Mouse (Mus musculus): ENCODE measurements around the gene Med19. TPM values are rescaled to one million over a fixed set of nuclear protein-coding genes. Genes with fewer than 3 reads are reported as not detected.
"Not testable (repeated sequence)": the region's sequence is repeated elsewhere in the genome, so short reads cannot be mapped to it uniquely, and the experiment has no call there.

Med19 gene
- total RNA-seq, 1 experiment = 31.4 TPM

DNA sequence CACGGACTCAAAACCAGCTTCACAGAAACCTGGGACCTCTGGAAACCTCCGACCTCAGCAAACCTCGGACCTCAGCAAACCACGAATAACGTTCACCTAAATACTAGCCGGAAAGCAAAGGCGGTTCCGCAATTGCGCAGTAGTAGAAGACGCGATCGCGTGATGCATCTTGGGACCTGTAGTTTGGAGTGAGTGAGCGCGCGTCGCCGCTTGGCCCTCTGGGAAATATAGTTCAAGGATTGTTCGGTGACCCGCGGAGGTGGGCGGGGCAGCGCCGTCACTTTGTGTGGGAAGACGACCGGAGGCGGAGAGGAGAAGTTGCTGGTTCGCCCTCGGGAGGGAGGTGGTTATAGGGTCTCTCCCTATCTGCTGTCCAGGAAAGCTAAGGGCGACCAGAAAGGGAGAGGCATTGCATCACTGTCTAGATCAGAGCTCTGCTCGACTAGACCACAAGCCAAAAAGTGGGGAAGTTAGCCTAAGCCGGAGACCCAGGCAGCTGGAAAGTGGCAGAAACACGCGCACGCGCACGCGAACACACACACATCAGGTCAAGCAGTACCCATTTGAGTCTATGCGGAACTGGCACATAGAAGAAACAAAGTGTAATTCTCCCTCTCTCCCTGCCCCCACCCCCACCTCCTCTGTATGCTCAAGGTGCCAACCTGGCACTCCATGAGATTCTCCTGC lies 49.1 kb downstream of the Med19 start, which contains the start of gene Clp1:
Clp1 (minus strand) TSS at position 179 of the 687 bp plus-strand sequence.
- Histone ChIP-seq H3K36me3 (ENCODE audit: control insufficient read depth, insufficient read depth, low read length, poor library complexity, severe bottlenecking) (peaks cover 13% of the 10 kb centered on the region), H3K4me1 (ENCODE audit: control insufficient read depth in 2 of 2, insufficient read depth in 2 of 2, low read length in 2 of 2, poor library complexity in 1 of 2) (peaks cover 3 to 4% of the 10 kb centered on the region in 2 experiments; a peak in 2 of 4 replicates), H3K4me3 (ENCODE audit: insufficient read depth in 1 of 2, low read depth in 1 of 2, low read length in 2 of 2, poor library complexity in 1 of 2, severe bottlenecking in 1 of 2) (peak within 1 kb of the TSS; percentile 72 to 87), H3K9ac (ENCODE audit: insufficient read depth, low read depth, low read length, poor library complexity, severe bottlenecking) (peak within 1 kb of the TSS; percentile 68), H3K9me3 (ENCODE audit: control insufficient read depth, insufficient read depth, low read depth, low read length) (no peaks in the 10 kb centered on the region), H3K27ac (ENCODE audit: insufficient read depth, low read depth, low read length, poor library complexity, severe bottlenecking) (no peak within 1 kb of the TSS)
- in situ Hi-C loops (cut with MboI; ENCODE audit: low sequenced_read_pairs in 2 of 2, unreplicated experiment in 2 of 2) = no loop called here
- TF ChIP-seq HCFC1 (IDR thresholded peaks at IDR 0.05; ENCODE audit: borderline replicate concordance, insufficient read depth, low read length) (peak; percentile 98), MAFK (IDR thresholded peaks at IDR 0.05; ENCODE audit: insufficient read depth, low read depth, low read length) (peak; percentile 65; the same call in 1 of the 2 replicates), ZNF384 (IDR thresholded peaks at IDR 0.05; ENCODE audit: low read depth, low read length) (no peak), ZC3H11A (IDR thresholded peaks at IDR 0.05; ENCODE audit: borderline replicate concordance, low read depth, low read length) (no peak)
- DNase-seq (ENCODE audit: low read depth, low spot score) = peak; percentile 99

DNA sequence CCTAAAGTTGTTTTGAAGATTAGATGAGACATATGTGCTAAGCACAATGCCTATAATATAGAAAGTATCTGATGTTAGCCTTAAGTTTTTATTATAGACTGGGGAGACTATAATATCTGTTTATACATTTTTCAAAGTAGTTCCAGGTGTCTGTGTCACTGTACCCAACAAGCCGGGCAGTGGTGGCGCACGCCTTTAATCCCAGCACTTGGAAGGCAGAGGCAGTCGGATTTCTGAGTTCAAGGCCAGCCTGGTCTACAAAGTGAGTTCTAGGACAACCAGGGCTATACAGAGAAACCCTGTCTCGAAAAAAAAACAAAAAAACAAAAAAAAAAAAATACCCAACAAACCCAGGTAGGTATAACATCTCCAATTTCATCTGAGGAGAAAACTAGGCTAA lies 50.0 kb downstream of the Med19 start:
- H3K4me1 ChIP-seq (ENCODE audit: control insufficient read depth in 2 of 2, insufficient read depth in 2 of 2, low read length in 2 of 2, poor library complexity in 1 of 2); DNase-seq (ENCODE audit: low read depth, low spot score); in situ Hi-C loops (cut with MboI; ENCODE audit: low sequenced_read_pairs in 2 of 2, unreplicated experiment in 2 of 2); H3K9ac ChIP-seq (ENCODE audit: insufficient read depth, low read depth, low read length, poor library complexity, severe bottlenecking); H3K27ac ChIP-seq (ENCODE audit: insufficient read depth, low read depth, low read length, poor library complexity, severe bottlenecking); H3K9me3 ChIP-seq (ENCODE audit: control insufficient read depth, insufficient read depth, low read depth, low read length): not testable (repeated sequence)
- peaks cover 13% of the 10 kb centered on the region for H3K36me3 ChIP-seq (ENCODE audit: control insufficient read depth, insufficient read depth, low read length, poor library complexity, severe bottlenecking)
- 0 out of 4 replicates have a peak overlapping the region, but pooled peaks of 1 of the 2 experiments have one; percentile 87 for H3K4me3 ChIP-seq (ENCODE audit: insufficient read depth in 1 of 2, low read depth in 1 of 2, low read length in 2 of 2, poor library complexity in 1 of 2, severe bottlenecking in 1 of 2)

DNA sequence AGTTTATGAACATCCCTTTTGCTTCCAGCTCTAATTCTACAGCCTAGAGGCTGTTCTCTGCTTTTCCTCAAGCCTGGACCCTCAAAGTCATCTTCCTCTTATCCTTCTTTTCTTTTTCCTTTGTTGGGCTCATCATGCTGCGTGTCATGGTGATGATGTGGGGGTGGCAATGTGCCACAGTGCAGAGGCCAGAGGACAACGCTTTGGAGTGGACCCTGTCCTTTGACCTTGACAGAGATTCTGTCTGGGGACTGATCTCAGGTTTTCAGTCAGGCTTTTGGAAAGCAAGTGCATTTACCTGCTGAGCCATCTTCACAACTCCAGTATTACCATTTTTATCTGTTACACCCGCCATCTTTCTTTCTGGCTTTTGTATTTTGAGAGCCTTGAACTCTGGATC lies 53.0 kb downstream of the Med19 start:
- Histone ChIP-seq H3K36me3 (ENCODE audit: control insufficient read depth, insufficient read depth, low read length, poor library complexity, severe bottlenecking) (no peaks in the 10 kb centered on the region), H3K27ac (ENCODE audit: insufficient read depth, low read depth, low read length, poor library complexity, severe bottlenecking) (no peak overlapping the region), H3K9ac (ENCODE audit: insufficient read depth, low read depth, low read length, poor library complexity, severe bottlenecking) (no peak overlapping the region), H3K4me1 (ENCODE audit: control insufficient read depth in 2 of 2, insufficient read depth in 2 of 2, low read length in 2 of 2, poor library complexity in 1 of 2) (peaks cover 3 to 15% of the 10 kb centered on the region in 2 experiments; a peak in 2 of 4 replicates), H3K9me3 (ENCODE audit: control insufficient read depth, insufficient read depth, low read depth, low read length) (no peaks in the 10 kb centered on the region), H3K4me3 (ENCODE audit: insufficient read depth in 1 of 2, low read depth in 1 of 2, low read length in 2 of 2, poor library complexity in 1 of 2, severe bottlenecking in 1 of 2) (no peak overlapping the region)
- in situ Hi-C loops (cut with MboI; ENCODE audit: low sequenced_read_pairs in 2 of 2, unreplicated experiment in 2 of 2) = no loop called here
- DNase-seq (ENCODE audit: low read depth, low spot score) = no peak
- TF ChIP-seq CHD2 (IDR thresholded peaks at IDR 0.05; ENCODE audit: low read depth, low read length) = no peak
- TF ChIP-seq ZC3H11A (IDR thresholded peaks at IDR 0.05; ENCODE audit: borderline replicate concordance, low read depth, low read length) = no peak
- TF ChIP-seq HCFC1 (IDR thresholded peaks at IDR 0.05; ENCODE audit: borderline replicate concordance, insufficient read depth, low read length) = no peak
- no peak for TF ChIP-seq MAFK (IDR thresholded peaks at IDR 0.05; ENCODE audit: insufficient read depth, low read depth, low read length)
- no peak for TF ChIP-seq ZNF384 (IDR thresholded peaks at IDR 0.05; ENCODE audit: low read depth, low read length)

DNA sequence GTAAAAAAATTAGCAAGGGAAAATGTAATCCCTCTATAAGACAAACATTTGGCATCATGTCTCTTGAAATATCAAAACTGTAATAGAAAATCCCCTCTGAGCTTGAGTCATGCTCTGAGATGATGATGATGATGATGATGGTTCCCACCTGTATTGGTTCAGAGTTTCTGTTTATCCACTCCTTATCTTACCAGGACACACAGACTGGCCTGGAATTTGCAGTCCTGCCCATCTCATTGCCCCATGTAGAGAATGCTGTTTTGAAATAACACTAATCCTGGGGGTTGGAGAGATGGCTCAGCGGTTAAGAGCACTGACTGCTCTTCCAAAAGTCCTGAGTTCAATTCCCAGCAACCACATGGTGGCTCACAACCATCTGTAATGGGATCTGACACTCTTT lies 54.2 kb downstream of the Med19 start:
- H3K27ac ChIP-seq (ENCODE audit: insufficient read depth, low read depth, low read length, poor library complexity, severe bottlenecking) = no peak overlapping the region
- no peaks in the 10 kb centered on the region for H3K9me3 ChIP-seq (ENCODE audit: control insufficient read depth, insufficient read depth, low read depth, low read length)
- H3K4me1 ChIP-seq (ENCODE audit: control insufficient read depth in 2 of 2, insufficient read depth in 2 of 2, low read length in 2 of 2, poor library complexity in 1 of 2) = peaks cover 3 to 25% of the 10 kb centered on the region in 2 experiments; a peak in 3 of 4 replicates
- no peak for DNase-seq (ENCODE audit: low read depth, low spot score)
- in situ Hi-C loops (cut with MboI; ENCODE audit: low sequenced_read_pairs in 2 of 2, unreplicated experiment in 2 of 2) = no loop called here
- no peak overlapping the region for H3K9ac ChIP-seq (ENCODE audit: insufficient read depth, low read depth, low read length, poor library complexity, severe bottlenecking)
- no peaks in the 10 kb centered on the region for H3K36me3 ChIP-seq (ENCODE audit: control insufficient read depth, insufficient read depth, low read length, poor library complexity, severe bottlenecking)
- TF ChIP-seq MAFK (IDR thresholded peaks at IDR 0.05; ENCODE audit: insufficient read depth, low read depth, low read length) (no peak), CHD2 (IDR thresholded peaks at IDR 0.05; ENCODE audit: low read depth, low read length) (no peak), ZC3H11A (IDR thresholded peaks at IDR 0.05; ENCODE audit: borderline replicate concordance, low read depth, low read length) (no peak), HCFC1 (IDR thresholded peaks at IDR 0.05; ENCODE audit: borderline replicate concordance, insufficient read depth, low read length) (no peak), ZNF384 (IDR thresholded peaks at IDR 0.05; ENCODE audit: low read depth, low read length) (no peak)
- H3K4me3 ChIP-seq (ENCODE audit: insufficient read depth in 1 of 2, low read depth in 1 of 2, low read length in 2 of 2, poor library complexity in 1 of 2, severe bottlenecking in 1 of 2) = no peak overlapping the region
